Mouse (Mus musculus) hindbrain, postnatal 0 days (tissue): Measurements from ENCODE around the gene Rdh13. TPM values are rescaled to one million over a fixed set of nuclear protein-coding genes. Genes with fewer than 3 reads are reported as not detected.
"Not testable (repeated sequence)": the region's sequence is repeated elsewhere in the genome, so short reads cannot be mapped to it uniquely, and the experiment has no call there.

ENCODE experiments used
- ATAC-seq: fragments of 200-750 bp; cut with Nextera tagmentation; 2 replicates; pipeline ENCODE4 v1.8.0; 2017; ENCODE audit warnings: mild to moderate bottlenecking, moderate TSS enrichment, moderate library complexity
- DNase-seq: peaks from one replicate; pipeline ENCODE4 v3.0.0-alpha.2; 2015; ENCODE audit warnings: low spot score
- H3K27ac ChIP-seq: fragments of 300-500 bp; sonication (generic); 2 replicates; pipeline ENCODE4 v1.5.1; 2014; ENCODE audit warnings: mild to moderate bottlenecking
- H3K27me3 ChIP-seq: fragments of 300-500 bp; sonication (generic); 2 replicates; pipeline ENCODE4 v1.6.1; 2014; ENCODE audit warnings: low read length, mixed read lengths; ENCODE audit not compliant: insufficient read depth
- H3K36me3 ChIP-seq: fragments of 300-500 bp; sonication (generic); 2 replicates; pipeline ENCODE4 v1.6.1; 2014; ENCODE audit warnings: low read length, mixed read lengths; ENCODE audit not compliant: insufficient read depth
- H3K4me1 ChIP-seq: fragments of 300-500 bp; sonication (generic); 2 replicates; pipeline ENCODE4 v1.6.1; 2014; ENCODE audit warnings: antibody characterized with exemption, low read length, mixed read lengths; ENCODE audit not compliant: insufficient read depth
- H3K4me2 ChIP-seq: fragments of 300-500 bp; sonication (generic); 2 replicates; pipeline ENCODE4 v1.6.1; 2014; ENCODE audit warnings: low read depth, mild to moderate bottlenecking, low read length, moderate library complexity, mixed read lengths
- H3K4me3 ChIP-seq: fragments of 300-500 bp; sonication (generic); 2 replicates; pipeline ENCODE4 v1.5.1; 2014; ENCODE audit warnings: low read length
- H3K9ac ChIP-seq: fragments of 300-500 bp; sonication (generic); replicated peaks from 2 replicates; pipeline ENCODE4 v1.6.1; 2014; ENCODE audit warnings: mild to moderate bottlenecking, low read length, moderate library complexity, mixed read lengths
- H3K9me3 ChIP-seq: fragments of 300-500 bp; sonication (generic); 2 replicates; pipeline ENCODE4 v1.6.1; 2016; ENCODE audit warnings: low read length, mixed read lengths
- CTCF ChIP-seq: IDR thresholded peaks from 2 replicates; pipeline ENCODE4 v1.5.1; 2016; ENCODE audit warnings: antibody characterized with exemption, control low read depth, low read depth
- WGBS: fragments of 180-500 bp; shearing (Covaris S2); extraction: QIAGEN DNeasy Blood & Tissue Kit; methylation state at CpG from one replicate; pipeline ENCODE4 v1.1.7; 2014; 5-methylcytosine and 5-hydroxymethylcytosine counted together
- microRNA-seq, 2 experiments: library from miRNA; unstranded; fragments of <30 nt; microRNA quantifications; one replicate each; pipeline ENCODE4; 2016
- polyA plus RNA-seq: library from polyadenylated mRNA; unstranded; fragments of >200 nt; fragmentation: Nextera tagmentation; extraction: Ambion mirVana; gene quantifications from 2 replicates; pipeline ENCODE4 v1.2.1, GENCODE M21; 2015
- total RNA-seq: library from RNA; depleted of rRNA; stranded (reverse); fragments of >200 nt; gene quantifications from 2 replicates; pipeline ENCODE4 v1.2.3, GENCODE M21; 2014; rRNA removed

Rdh13 gene
- total and polyA plus RNA-seq, 2 experiments from 2014 or later, result 39.4 to 103 TPM

DNA sequence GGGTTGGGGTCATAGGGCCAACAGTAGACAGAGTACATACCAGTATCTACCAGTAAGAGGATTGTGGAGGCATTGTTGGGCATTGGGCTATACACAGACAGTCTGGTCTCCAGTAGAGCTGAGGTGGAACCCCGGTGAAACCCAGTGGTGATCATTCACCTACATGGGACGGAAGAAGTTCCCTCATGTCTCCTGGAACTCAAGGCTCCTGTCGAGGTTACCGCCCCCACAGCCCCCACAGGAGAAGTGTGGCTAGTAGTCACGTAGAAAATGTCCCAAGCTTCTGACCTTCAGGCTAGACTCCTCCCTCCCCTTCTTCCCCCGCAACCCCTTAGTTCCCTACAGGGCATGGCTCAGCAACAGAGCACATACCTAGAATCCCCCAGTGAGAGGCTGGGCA lies 25.8 kb downstream of the Rdh13 start:
- 85% methylated on average over 6 of the region's 6 CpGs for WGBS
- Histone ChIP-seq H3K4me1 (no peaks in the 10 kb centered on the region), H3K4me3 (no peak overlapping the region), H3K9me3 (no peaks in the 10 kb centered on the region), H3K27ac (no peak overlapping the region), H3K27me3 (no peaks in the 10 kb centered on the region), H3K4me2 (no peak overlapping the region), H3K36me3 (peaks cover 7% of the 10 kb centered on the region; the same call in 1 of the 2 replicates), H3K9ac (no peak overlapping the region)
- DNase-seq, result no peak
- TF ChIP-seq CTCF, result no peak
- ATAC-seq, result no peak

- not testable (repeated sequence) for DNase-seq, H3K4me1 ChIP-seq, H3K9ac ChIP-seq, H3K27me3 ChIP-seq, H3K36me3 ChIP-seq, H3K9me3 ChIP-seq, H3K4me3 ChIP-seq, ATAC-seq, H3K27ac ChIP-seq, H3K4me2 ChIP-seq
- 98% methylated on average over 15 of the region's 15 CpGs for WGBS
Measured at GRCm38 (mm10) chr7:4412406-4412805, 33.0 kb downstream of the Rdh13 start.

- TF ChIP-seq CTCF, result no peak
- H3K4me1 ChIP-seq, result no peaks in the 10 kb centered on the region
- no peaks in the 10 kb centered on the region for H3K36me3 ChIP-seq
- no peak within 1 kb of the TSS for H3K9ac ChIP-seq
- no peak for ATAC-seq
- H3K4me3 ChIP-seq, result no peak within 1 kb of the TSS
- H3K9me3 ChIP-seq, result no peaks in the 10 kb centered on the region
- DNase-seq, result no peak
- WGBS, result 96% methylated on average over 1 of the region's 1 CpGs
- H3K27me3 ChIP-seq, result no peaks in the 10 kb centered on the region
- H3K4me2 ChIP-seq, result no peak within 1 kb of the TSS
- H3K27ac ChIP-seq, result no peak within 1 kb of the TSS
Measured at GRCm38 (mm10) chr7:4397730-4398129, 47.7 kb downstream of the Rdh13 start, which contains the start of gene Gp6. Gene Gp6, minus strand, starts transcription at chr7:4397744.

Small RNA genes lying within 50 kb of the gene (microRNA-seq; reads per million reads assigned to microRNA genes)
- 0 reads per million in 2 experiments for gene Gm24605
- 0 reads per million in 2 experiments for gene Gm24752
- 0 reads per million in 2 experiments for gene Gm25349

Other genes starting within 250 kb of the Rdh13 start
- gene Lilra5, start 207.9 kb downstream of the Rdh13 start, total RNA-seq, result not detected in 2 replicates
- gene Lilra5, start 207.9 kb downstream of the Rdh13 start, polyA plus RNA-seq, result 0.09 TPM in 1 of 2 replicates, not detected in the other
- not detected in 2 replicates for gene Ncr1, start 107.9 kb downstream of the Rdh13 start, total RNA-seq
- gene Ncr1, start 107.9 kb downstream of the Rdh13 start, polyA plus RNA-seq, result not detected in 2 replicates
- not detected in 2 replicates for gene Gp6, start 47.9 kb downstream of the Rdh13 start, total RNA-seq
- not detected in 2 replicates for gene Gp6, start 47.9 kb downstream of the Rdh13 start, polyA plus RNA-seq
- 5.0 and 5.8 TPM in 2 replicates for gene Eps8l1, start 15.0 kb upstream of the Rdh13 start, total RNA-seq
- 5.7 and 7.7 TPM in 2 replicates for gene Eps8l1, start 15.0 kb upstream of the Rdh13 start, polyA plus RNA-seq
- gene Ppp1r12c, start 56.0 kb upstream of the Rdh13 start, total RNA-seq, result 88.2 and 109 TPM in 2 replicates
- gene Ppp1r12c, start 56.0 kb upstream of the Rdh13 start, polyA plus RNA-seq, result 33.9 and 42.0 TPM in 2 replicates
- gene Tnnt1, start 70.7 kb upstream of the Rdh13 start, total RNA-seq, result 0.93 and 3.5 TPM in 2 replicates
- 2.9 and 3.6 TPM in 2 replicates for gene Tnnt1, start 70.7 kb upstream of the Rdh13 start, polyA plus RNA-seq
- 1.9 TPM in 1 of 2 replicates, not detected in the other for gene Tnni3, start 78.6 kb upstream of the Rdh13 start, total RNA-seq
- 2.1 and 3.9 TPM in 2 replicates for gene Tnni3, start 78.6 kb upstream of the Rdh13 start, polyA plus RNA-seq
- gene Dnaaf3, start 86.8 kb upstream of the Rdh13 start, total RNA-seq, result 2.1 and 3.8 TPM in 2 replicates
- 2.0 and 2.6 TPM in 2 replicates for gene Dnaaf3, start 86.8 kb upstream of the Rdh13 start, polyA plus RNA-seq
- gene Syt5, start 101.9 kb upstream of the Rdh13 start, total RNA-seq, result 81.1 and 83.7 TPM in 2 replicates
- gene Syt5, start 101.9 kb upstream of the Rdh13 start, polyA plus RNA-seq, result 103 and 106 TPM in 2 replicates
- 0.54 and 0.99 TPM in 2 replicates for gene Ptprh, start 158.4 kb upstream of the Rdh13 start, total RNA-seq
- gene Ptprh, start 158.4 kb upstream of the Rdh13 start, polyA plus RNA-seq, result 0.52 and 0.74 TPM in 2 replicates
- 14.2 and 17.4 TPM in 2 replicates for gene Tmem86b, start 185.8 kb upstream of the Rdh13 start, total RNA-seq
- 1.1 and 1.5 TPM in 2 replicates for gene Tmem86b, start 185.8 kb upstream of the Rdh13 start, polyA plus RNA-seq
- gene Ppp6r1, start 213.4 kb upstream of the Rdh13 start, total RNA-seq, result 136 and 142 TPM in 2 replicates
- 9.4 and 10.3 TPM in 2 replicates for gene Ppp6r1, start 213.4 kb upstream of the Rdh13 start, polyA plus RNA-seq
- 259 and 288 TPM in 2 replicates for gene Hspbp1, start 239.4 kb upstream of the Rdh13 start, total RNA-seq
- 172 and 174 TPM in 2 replicates for gene Hspbp1, start 239.4 kb upstream of the Rdh13 start, polyA plus RNA-seq
- 195 and 217 TPM in 2 replicates for gene Brsk1, start 245.0 kb upstream of the Rdh13 start, total RNA-seq
- gene Brsk1, start 245.0 kb upstream of the Rdh13 start, polyA plus RNA-seq, result 6.7 and 7.1 TPM in 2 replicates